Comparison of ENCODE assay signal across 8 mouse cellular contexts in genomic region chr15:78913632-78914090, GRCm38 (mm10). TPM values are rescaled to one million over a fixed set of nuclear protein-coding genes. Genes with fewer than 3 reads are reported as not detected.
A peak's percentile ranks its signal among the peaks of the same experiment; 100 is the strongest.
DNase-seq lines count a peak whose midpoint lies in the region; ATAC-seq and TF ChIP-seq lines count a peak whose summit lies in the region.

TSS of gene Pdxp (plus strand) at chr15:78913919.

- ATAC-seq in forebrain, embryonic 16.5 days: peak; percentile 94
- peak; percentile 93 for ATAC-seq in neural tube, embryonic 15.5 days (ENCODE audit: low FRiP score)

- H3K9ac ChIP-seq in forebrain, embryonic 16.5 days (replicated peaks; ENCODE audit: low read depth, low read length): peak within 1 kb of the TSS; percentile 87
- H3K9ac ChIP-seq in neural tube, embryonic 15.5 days (replicated peaks): peak within 1 kb of the TSS; percentile 80

- H3K4me3 ChIP-seq in cerebellum, adult 2 months (replicated peaks; ENCODE audit: insufficient read depth, low read depth, low read length): peak within 1 kb of the TSS; percentile 98
- peak within 1 kb of the TSS; percentile 77 for H3K4me3 ChIP-seq in forebrain, embryonic 16.5 days (replicated peaks; ENCODE audit: low read length)
- H3K4me3 ChIP-seq in neural tube, embryonic 15.5 days (replicated peaks): peak within 1 kb of the TSS; percentile 78

- peak; percentile 100 for DNase-seq in MN1 (ENCODE audit: low spot score)
- peak; percentile 97 to 99 for DNase-seq in cerebellum, adult 2 months
- peak; percentile 85 to 86 for DNase-seq in heart, postnatal 36 days
- DNase-seq in layer of hippocampus, adult 18-20 months (ENCODE audit: low spot score in 2 of 2): peak; percentile 97 to 98
- peak; percentile 92 to 93 for DNase-seq in lung, adult 18-20 months
- DNase-seq in testis, postnatal 10 days (ENCODE audit: low spot score): peak; percentile 96

- H3K4me2 ChIP-seq in forebrain, embryonic 16.5 days (ENCODE audit: low read length): peak within 1 kb of the TSS; percentile 86
- H3K4me2 ChIP-seq in neural tube, embryonic 15.5 days: peak within 1 kb of the TSS; percentile 88

- H3K27me3 ChIP-seq in cerebellum, adult 2 months (ENCODE audit: control insufficient read depth, insufficient read depth, low read length): no peaks in the 10 kb centered on the region
- H3K27me3 ChIP-seq in forebrain, embryonic 16.5 days (replicated peaks; ENCODE audit: control insufficient read depth, insufficient read depth, low read length): no peaks in the 10 kb centered on the region
- no peaks in the 10 kb centered on the region for H3K27me3 ChIP-seq in neural tube, embryonic 15.5 days (replicated peaks)

- intact Hi-C loops in heart, postnatal 36 days (cut with DNase I): no loop called here

- TF ChIP-seq CTCF in cerebellum, adult 2 months (IDR thresholded peaks at IDR 0.05; ENCODE audit: borderline replicate concordance, insufficient read depth, low read depth, low read length): no peak

- TF ChIP-seq POLR2A in cerebellum, adult 2 months (IDR thresholded peaks at IDR 0.05; ENCODE audit: borderline replicate concordance, insufficient read depth, low read length): peak; percentile 84

- no peaks in the 10 kb centered on the region for H3K9me3 ChIP-seq in forebrain, embryonic 16.5 days (ENCODE audit: control insufficient read depth, low read length)
- no peaks in the 10 kb centered on the region for H3K9me3 ChIP-seq in neural tube, embryonic 15.5 days (replicated peaks)

- peak within 1 kb of the TSS; percentile 72 for H3K27ac ChIP-seq in cerebellum, adult 2 months (ENCODE audit: insufficient read depth, low read length)
- peak within 1 kb of the TSS; percentile 97 for H3K27ac ChIP-seq in forebrain, embryonic 16.5 days (ENCODE audit: low read length)
- peak within 1 kb of the TSS; percentile 98 for H3K27ac ChIP-seq in neural tube, embryonic 15.5 days (replicated peaks)

- no peaks in the 10 kb centered on the region for H3K36me3 ChIP-seq in forebrain, embryonic 16.5 days (ENCODE audit: control insufficient read depth, insufficient read depth)
- H3K36me3 ChIP-seq in neural tube, embryonic 15.5 days: peaks cover 12% of the 10 kb centered on the region

- WGBS in cerebellum, adult 2 months: under 1% methylated on average over 51 of the region's 51 CpGs
- WGBS in forebrain, embryonic 16.5 days: 0% methylated on average over 51 of the region's 51 CpGs
- WGBS in neural tube, embryonic 15.5 days: under 1% methylated on average over 51 of the region's 51 CpGs

- peaks cover 17% of the 10 kb centered on the region for H3K4me1 ChIP-seq in cerebellum, adult 2 months (ENCODE audit: control insufficient read depth, insufficient read depth, low read length)
- H3K4me1 ChIP-seq in forebrain, embryonic 16.5 days (replicated peaks; ENCODE audit: control insufficient read depth, insufficient read depth, low read length): peaks cover 27% of the 10 kb centered on the region
- peaks cover 49% of the 10 kb centered on the region for H3K4me1 ChIP-seq in neural tube, embryonic 15.5 days

RNA-seq across cellular contexts. Expression of gene Pdxp, which starts in this region (rescaled TPM):
- 204 and 211 TPM in 2 replicates for polyA plus RNA-seq in cerebellum, adult 2 months (2012; rRNA removed)
- polyA plus RNA-seq in forebrain, embryonic 16.5 days (2015; fragmentation: Nextera tagmentation; extraction: Ambion mirVana): 96.4 and 102 TPM in 2 replicates
- under 1 TPM; 0.60 to 0.78 TPM for total RNA-seq in heart, postnatal 36 days (2021)
- 100 to 1,000 TPM; 170 to 178 TPM for total RNA-seq in layer of hippocampus, adult 18-20 months (2021)
- polyA plus RNA-seq in neural tube, embryonic 15.5 days (2015; fragmentation: Nextera tagmentation; extraction: Ambion mirVana): 64.2 and 76.9 TPM in 2 replicates

Comparison
In these comparisons a context has a peak if more than half of its experiments do, and no peak if none do; other contexts are left out.
1. Peak in every context shown above with its lines: DNase-seq, ATAC-seq, H3K4me3 ChIP-seq and H3K27ac ChIP-seq.
2. RNA of gene Pdxp (total RNA-seq): 170 to 178 TPM in layer of hippocampus, adult 18-20 months; 0.60 to 0.78 TPM in heart, postnatal 36 days; every median in the first group is over 10 times any median in the second.
3. Peak in DNase-seq in heart, postnatal 36 days; RNA of the gene not detected or under 1 TPM.